Mouse (Mus musculus) midbrain, embryonic 15.5 days (tissue): ENCODE measurements around the gene Txndc12. TPM values are rescaled to one million over a fixed set of nuclear protein-coding genes. Genes with fewer than 3 reads are reported as not detected.

Source experiments
- ATAC-seq: fragments of 200-750 bp; cut with Nextera tagmentation; replicated peaks from 2 replicates; pipeline ENCODE4 v1.8.0; 2017; ENCODE audit warnings: moderate TSS enrichment
- H3K27ac ChIP-seq: fragments of 300-500 bp; sonication (generic); 2 replicates; pipeline ENCODE4 v1.5.1; 2015; ENCODE audit warnings: mild to moderate bottlenecking, inconsistent platforms
- H3K27me3 ChIP-seq: fragments of 300-500 bp; sonication (generic); replicated peaks from 2 replicates; pipeline ENCODE4 v1.6.1; 2015; ENCODE audit warnings: inconsistent platforms
- H3K36me3 ChIP-seq: fragments of 300-500 bp; sonication (generic); replicated peaks from 2 replicates; pipeline ENCODE4 v1.6.1; 2015; ENCODE audit warnings: inconsistent platforms
- H3K4me1 ChIP-seq: fragments of 300-500 bp; sonication (generic); 2 replicates; pipeline ENCODE4 v1.6.1; 2015; ENCODE audit warnings: inconsistent platforms
- H3K4me2 ChIP-seq: fragments of 300-500 bp; sonication (generic); 2 replicates; pipeline ENCODE4 v1.6.1; 2015; ENCODE audit warnings: inconsistent platforms, mild to moderate bottlenecking, moderate library complexity
- H3K4me3 ChIP-seq: fragments of 300-500 bp; sonication (generic); 2 replicates; pipeline ENCODE4 v1.5.1; 2015; ENCODE audit warnings: mild to moderate bottlenecking, inconsistent platforms
- H3K9ac ChIP-seq: fragments of 300-500 bp; sonication (generic); 2 replicates; pipeline ENCODE4 v1.6.1; 2015; ENCODE audit warnings: mild to moderate bottlenecking, inconsistent platforms
- H3K9me3 ChIP-seq: fragments of 300-500 bp; sonication (generic); 2 replicates; pipeline ENCODE4 v1.6.1; 2016; ENCODE audit warnings: inconsistent platforms
- WGBS: fragments of 180-500 bp; shearing (Covaris S2); methylation state at CpG from one replicate; pipeline ENCODE4 v1.1.7; 2015; ENCODE audit warnings: mixed read lengths; 5-methylcytosine and 5-hydroxymethylcytosine counted together
- polyA plus RNA-seq: library from polyadenylated mRNA; unstranded; fragments of >200 nt; fragmentation: Nextera tagmentation; extraction: Ambion mirVana; gene quantifications from 2 replicates; pipeline ENCODE4 v1.2.1, GENCODE M21; 2015

Gene Txndc12
- polyA plus RNA-seq, 1 experiment from 2014 or later, result 67.4 TPM

- H3K4me2 ChIP-seq, result no peak overlapping the region
- H3K27ac ChIP-seq, result no peak overlapping the region
- ATAC-seq, result no peak
- peaks cover 22% of the 10 kb centered on the region for H3K36me3 ChIP-seq
- no peaks in the 10 kb centered on the region for H3K9me3 ChIP-seq
- no peak overlapping the region for H3K4me3 ChIP-seq
- 89% methylated on average over 1 of the region's 1 CpGs for WGBS
- H3K9ac ChIP-seq, result no peak overlapping the region
- H3K4me1 ChIP-seq, result peaks cover 21% of the 10 kb centered on the region
- H3K27me3 ChIP-seq, result no peaks in the 10 kb centered on the region
Measured at GRCm38 (mm10) chr4:108830698-108831097, 3.7 kb upstream of the Txndc12 start.

- WGBS, result under 1% methylated on average over 71 of the region's 73 CpGs
- Histone ChIP-seq H3K36me3 (0 out of 2 replicates have a peak, but pooled peaks cover 10% of the 10 kb centered on the region), H3K27me3 (no peaks in the 10 kb centered on the region), H3K27ac (peak within 1 kb of the TSS; percentile 99), H3K4me3 (peak within 1 kb of the TSS; percentile 90), H3K4me1 (peaks cover 35% of the 10 kb centered on the region), H3K4me2 (peak within 1 kb of the TSS; percentile 58), H3K9ac (peak within 1 kb of the TSS; percentile 99), H3K9me3 (no peaks in the 10 kb centered on the region)
- ATAC-seq, result peak; percentile 96
Measured at GRCm38 (mm10) chr4:108832916-108833827, 1.2 kb upstream of the Txndc12 start, which contains the start of gene Btf3l4. TSS of gene Btf3l4 (minus strand) at chr4:108833614.

- Histone ChIP-seq H3K27me3 (no peaks in the 10 kb centered on the region), H3K4me3 (peak overlapping the region; percentile 90), H3K4me1 (peaks cover 35% of the 10 kb centered on the region), H3K9me3 (no peaks in the 10 kb centered on the region), H3K36me3 (0 out of 2 replicates have a peak, but pooled peaks cover 6% of the 10 kb centered on the region), H3K4me2 (peak overlapping the region; percentile 58), H3K9ac (peak overlapping the region; percentile 92), H3K27ac (peak overlapping the region; percentile 99)
- WGBS, result under 1% methylated on average over 6 of the region's 6 CpGs
- no peak for ATAC-seq
Measured at GRCm38 (mm10) chr4:108833828-108834114, 630 bp upstream of the Txndc12 start.

- 1% methylated on average over 15 of the region's 15 CpGs for WGBS
- no peak for ATAC-seq
- Histone ChIP-seq H3K9ac (peak overlapping the region; percentile 61), H3K4me1 (peaks cover 35% of the 10 kb centered on the region), H3K36me3 (0 out of 2 replicates have a peak, but pooled peaks cover 3% of the 10 kb centered on the region), H3K4me3 (peak overlapping the region; percentile 90), H3K27ac (peak overlapping the region; percentile 99), H3K4me2 (peak overlapping the region; percentile 58), H3K27me3 (no peaks in the 10 kb centered on the region), H3K9me3 (no peaks in the 10 kb centered on the region)
Measured at GRCm38 (mm10) chr4:108834971-108835311, 540 bp downstream of the Txndc12 start.

GRCm38 (mm10) chr4:108835496-108835895 lies 1.1 kb downstream of the Txndc12 start:
- Histone ChIP-seq H3K4me1 (peaks cover 35% of the 10 kb centered on the region), H3K27ac (peak overlapping the region; percentile 99; the same call in 1 of the 2 replicates), H3K36me3 (no peaks in the 10 kb centered on the region), H3K9ac (peak overlapping the region; percentile 61), H3K27me3 (no peaks in the 10 kb centered on the region), H3K4me2 (peak overlapping the region; percentile 58), H3K4me3 (peak overlapping the region; percentile 90), H3K9me3 (no peaks in the 10 kb centered on the region)
- ATAC-seq, result no peak
- 63% methylated on average over 3 of the region's 3 CpGs for WGBS

- Histone ChIP-seq H3K36me3 (no peaks in the 10 kb centered on the region), H3K4me1 (peaks cover 18% of the 10 kb centered on the region), H3K27me3 (no peaks in the 10 kb centered on the region), H3K4me2 (no peak overlapping the region), H3K4me3 (no peak overlapping the region), H3K9me3 (no peaks in the 10 kb centered on the region), H3K9ac (no peak overlapping the region), H3K27ac (no peak overlapping the region)
- no peak for ATAC-seq
- 89% methylated on average over 4 of the region's 4 CpGs for WGBS
Measured at GRCm38 (mm10) chr4:108838031-108838430, 3.6 kb downstream of the Txndc12 start.

GRCm38 (mm10) chr4:108841920-108842578 lies 7.6 kb downstream of the Txndc12 start:
- H3K9me3 ChIP-seq, result no peaks in the 10 kb centered on the region
- peaks cover 2% of the 10 kb centered on the region for H3K4me1 ChIP-seq
- H3K27me3 ChIP-seq, result no peaks in the 10 kb centered on the region
- H3K4me3 ChIP-seq, result no peak overlapping the region
- no peak overlapping the region for H3K27ac ChIP-seq
- no peak overlapping the region for H3K9ac ChIP-seq
- no peak for ATAC-seq
- H3K36me3 ChIP-seq, result no peaks in the 10 kb centered on the region
- no peak overlapping the region for H3K4me2 ChIP-seq
- WGBS, result 88% methylated on average over 7 of the region's 7 CpGs

- Histone ChIP-seq H3K27ac (no peak overlapping the region), H3K9ac (no peak overlapping the region), H3K4me3 (no peak overlapping the region), H3K9me3 (no peaks in the 10 kb centered on the region), H3K4me1 (peaks cover 4% of the 10 kb centered on the region), H3K27me3 (no peaks in the 10 kb centered on the region), H3K36me3 (no peaks in the 10 kb centered on the region), H3K4me2 (no peak overlapping the region)
- no peak for ATAC-seq
Measured at GRCm38 (mm10) chr4:108843336-108843735, 8.9 kb downstream of the Txndc12 start.

GRCm38 (mm10) chr4:108845824-108846569 lies 11.6 kb downstream of the Txndc12 start:
- WGBS, result 91% methylated on average over 5 of the region's 5 CpGs
- Histone ChIP-seq H3K4me2 (no peak overlapping the region), H3K4me3 (no peak overlapping the region), H3K36me3 (no peaks in the 10 kb centered on the region), H3K9me3 (no peaks in the 10 kb centered on the region), H3K27ac (no peak overlapping the region), H3K4me1 (peaks cover 24% of the 10 kb centered on the region), H3K27me3 (no peaks in the 10 kb centered on the region), H3K9ac (no peak overlapping the region)
- no peak for ATAC-seq

- Histone ChIP-seq H3K9ac (peak within 1 kb of the TSS; percentile 74), H3K4me3 (peak within 1 kb of the TSS; percentile 79), H3K27ac (peak within 1 kb of the TSS; percentile 86), H3K9me3 (no peaks in the 10 kb centered on the region), H3K4me2 (peak within 1 kb of the TSS; percentile 91), H3K27me3 (no peaks in the 10 kb centered on the region), H3K36me3 (0 out of 2 replicates have a peak, but pooled peaks cover 4% of the 10 kb centered on the region), H3K4me1 (peaks cover 27% of the 10 kb centered on the region)
- WGBS, result under 1% methylated on average over 77 of the region's 77 CpGs
- ATAC-seq, result peak; percentile 91
Measured at GRCm38 (mm10) chr4:108847715-108848504, 13.5 kb downstream of the Txndc12 start, which contains the start of gene Kti12. TSS of gene Kti12 (plus strand) at chr4:108847785.

GRCm38 (mm10) chr4:108848505-108848848 lies 14.1 kb downstream of the Txndc12 start, which contains the start of gene A730015C16Rik:
TSS of gene A730015C16Rik (minus strand) at chr4:108848619.
- ATAC-seq, result peak; percentile 21
- Histone ChIP-seq H3K4me1 (peaks cover 27% of the 10 kb centered on the region), H3K36me3 (0 out of 2 replicates have a peak, but pooled peaks cover 4% of the 10 kb centered on the region), H3K9me3 (no peaks in the 10 kb centered on the region), H3K27me3 (no peaks in the 10 kb centered on the region), H3K9ac (peak within 1 kb of the TSS; percentile 74), H3K27ac (peak within 1 kb of the TSS; percentile 86), H3K4me3 (peak within 1 kb of the TSS; percentile 79), H3K4me2 (peak within 1 kb of the TSS; percentile 91)
- WGBS, result 10% methylated on average over 20 of the region's 20 CpGs
